Mouse (Mus musculus): ENCODE data around the gene Agap3.

DNA sequence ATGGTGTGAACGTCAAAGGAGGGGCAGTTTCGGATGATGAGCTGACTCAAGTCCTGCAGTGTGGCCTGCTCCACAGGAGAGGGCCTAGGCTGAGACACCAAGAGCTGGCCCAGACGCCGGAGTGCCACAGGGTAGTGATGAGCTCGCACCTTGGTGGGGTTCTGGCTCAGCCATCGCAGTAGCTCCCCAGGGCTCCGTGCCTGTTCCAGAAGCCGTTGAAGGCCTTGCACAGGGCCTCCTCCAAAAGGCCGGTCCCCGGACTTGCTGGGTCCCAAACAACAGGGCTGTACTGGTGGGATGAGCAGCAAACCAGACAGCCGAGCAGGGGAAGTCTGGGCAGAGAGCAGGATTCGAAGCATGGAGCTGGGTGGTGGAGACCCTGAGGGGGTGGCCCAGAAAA is 8.1 kb upstream of the Agap3 start:
- TF ChIP-seq CTCF (IDR thresholded peaks at IDR 0.05; ENCODE audit: low read depth), result no peak
- no peak for TF ChIP-seq EP300 (optimal IDR thresholded peaks at IDR 0.05)

Measured in stomach, postnatal 0 days (tissue).